Mouse (Mus musculus): Measurements from ENCODE around the gene Slc25a35.
"Not testable (repeated sequence)": the region's sequence is repeated elsewhere in the genome, so short reads cannot be mapped to it uniquely, and the experiment has no call there.

- TF ChIP-seq GATA1 (IDR thresholded peaks at IDR 0.05; ENCODE audit: borderline replicate concordance, low read length); FLI1 (IDR thresholded peaks at IDR 0.05; ENCODE audit: low read length): not testable (repeated sequence)
These were observed 5.5 kb downstream of the Slc25a35 start for GRCm38 (mm10) chr11:68973250-68974058.
